In the genomic region with DNA sequence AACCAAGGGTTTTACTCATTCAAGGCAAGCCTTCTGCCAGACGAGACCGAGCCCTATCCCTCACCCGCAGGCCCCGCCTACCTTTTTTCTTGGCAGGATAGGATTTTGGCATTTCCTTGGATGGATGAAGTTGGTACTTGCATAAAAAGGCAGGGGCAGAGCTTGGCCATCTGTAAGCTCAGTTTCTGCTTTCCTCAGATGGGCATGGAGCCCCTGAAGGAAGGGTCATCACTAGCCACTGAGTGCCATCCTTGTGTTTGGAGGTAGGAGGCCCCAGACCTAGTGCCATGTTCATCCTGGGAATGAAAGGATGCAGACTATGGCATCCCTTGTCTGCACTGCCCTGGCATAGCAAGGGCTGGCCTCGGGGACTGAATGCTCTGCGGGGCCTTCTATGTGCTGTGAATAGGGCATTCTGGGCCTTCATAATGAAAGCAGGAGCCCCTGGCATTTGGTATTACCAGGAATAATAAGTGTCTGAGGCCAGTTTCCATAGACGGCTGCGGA, we compare ENCODE assay signal across 10 mouse cellular contexts. TPM values are rescaled to one million over a fixed set of nuclear protein-coding genes. Genes with fewer than 3 reads are reported as not detected.
A peak's percentile ranks its signal among the peaks of the same experiment; 100 is the strongest.
DNase-seq lines count a peak whose midpoint lies in the region; TF ChIP-seq lines count a peak whose summit lies in the region.
"Had no signal": no experiment of that assay in that cellular context is flagged by ENCODE, and none has a peak within 500 bp of the region (broad histone marks: within the 10 kb centered on the region; RNA-seq: fewer than 3 reads in every experiment).

No protein-coding gene starts in this region.

- no peak for TF ChIP-seq EP300 in MEL (IDR thresholded peaks at IDR 0.05; ENCODE audit: low read depth in 1 of 2, low read length in 2 of 2)

- no peak for TF ChIP-seq POLR2A in MEL (IDR thresholded peaks at IDR 0.05; ENCODE audit: control insufficient read depth in 1 of 2, insufficient read depth in 1 of 2, low read depth in 1 of 2, low read length in 2 of 2, poor library complexity in 1 of 2)
- TF ChIP-seq POLR2A in kidney, adult 2 months (IDR thresholded peaks at IDR 0.05; ENCODE audit: low read depth, low read length), result no peak

- WGBS in kidney, adult 2 months, result 91% methylated on average over 8 of the region's 8 CpGs

- H3K27ac ChIP-seq in MEL (ENCODE audit: control insufficient read depth, low read depth, low read length), result peak overlapping the region; percentile 34; the same call in 1 of the 2 replicates
- H3K27ac ChIP-seq in brown adipose tissue, adult 24 weeks (replicated peaks; ENCODE audit: low read depth, low read length), result peak overlapping the region; percentile 72
- H3K27ac ChIP-seq in kidney, adult 2 months (ENCODE audit: insufficient read depth, low read depth, low read length), result no peak overlapping the region

- peaks cover 0 to 61% of the 10 kb centered on the region in 2 experiments; a peak in 2 of 4 replicates for H3K36me3 ChIP-seq in MEL (ENCODE audit: control insufficient read depth in 1 of 2, insufficient read depth in 2 of 2, low read length in 2 of 2)
- H3K36me3 ChIP-seq in kidney, adult 2 months (ENCODE audit: control insufficient read depth, insufficient read depth, low read length), result no peaks in the 10 kb centered on the region; the same call in 1 of the 2 replicates

- H3K27me3 ChIP-seq in MEL (ENCODE audit: control insufficient read depth in 1 of 2, insufficient read depth in 2 of 2, low read length in 2 of 2), result no peaks in the 10 kb centered on the region
- H3K27me3 ChIP-seq in kidney, adult 2 months (replicated peaks; ENCODE audit: control insufficient read depth, insufficient read depth, low read length), result no peaks in the 10 kb centered on the region

- no peak for TF ChIP-seq CTCF in MEL (IDR thresholded peaks at IDR 0.05 in 2 of 3, conservative IDR thresholded peaks at IDR 0.05 in 1 of 3; ENCODE audit: control insufficient read depth in 1 of 3, insufficient read depth in 1 of 3, low read depth in 2 of 3, low read length in 3 of 3, poor library complexity in 1 of 3, severe bottlenecking in 1 of 3)
- TF ChIP-seq CTCF in kidney, adult 2 months (conservative IDR thresholded peaks at IDR 0.05; ENCODE audit: insufficient read depth, insufficient read length, low read depth, low read length), result no peak

- no peak overlapping the region for H3K4me3 ChIP-seq in MEL (ENCODE audit: control insufficient read depth in 1 of 2, insufficient read depth in 1 of 2, low read depth in 2 of 2, low read length in 2 of 2)
- H3K4me3 ChIP-seq in brown adipose tissue, adult 24 weeks (ENCODE audit: insufficient read depth, low read depth, low read length), result no peak overlapping the region
- no peak overlapping the region for H3K4me3 ChIP-seq in kidney, adult 2 months (ENCODE audit: insufficient read depth, low read depth, low read length)

- no peak overlapping the region for H3K9ac ChIP-seq in MEL (ENCODE audit: control insufficient read depth, low read depth, low read length, poor library complexity, severe bottlenecking)

- TF ChIP-seq RAD21 in MEL (IDR thresholded peaks at IDR 0.05; ENCODE audit: low read depth, low read length), result no peak

- intact Hi-C loops in left cerebral cortex, postnatal 4 days (cut with DNase I), result no loop called here

- peaks cover 6% of the 10 kb centered on the region for H3K79me2 ChIP-seq in MEL (ENCODE audit: control insufficient read depth, insufficient read depth, low read length, poor library complexity)

- DNase-seq in heart, adult 11 months, result peak; percentile 87
- DNase-seq in heart, postnatal 4 days, result no peak
- no peak for DNase-seq in MEL (ENCODE audit: low read depth, low spot score)
- peak; percentile 73 for DNase-seq in left cerebral cortex, postnatal 4 days
- DNase-seq in kidney, adult 2 months, result no peak
- no peak for DNase-seq in kidney, postnatal 14 days
- no peak for DNase-seq in yolk sac, embryonic 10.5 days (ENCODE audit: low spot score)
- DNase-seq: heart, postnatal 36 days; thymus, postnatal 14 days had no signal

- H3K9me3 ChIP-seq in MEL (replicated peaks; ENCODE audit: insufficient read depth, low read length), result no peaks in the 10 kb centered on the region

- peaks cover 26 to 54% of the 10 kb centered on the region in 2 experiments for H3K4me1 ChIP-seq in MEL (ENCODE audit: control insufficient read depth in 1 of 2, insufficient read depth in 2 of 2, low read length in 2 of 2)
- H3K4me1 ChIP-seq in brown adipose tissue, adult 24 weeks (ENCODE audit: control insufficient read depth, insufficient read depth, insufficient read length, low read length), result peaks cover 50% of the 10 kb centered on the region
- peaks cover 12% of the 10 kb centered on the region for H3K4me1 ChIP-seq in kidney, adult 2 months (ENCODE audit: control insufficient read depth, insufficient read depth, low read length)

TF ChIP-seq in MEL, 35 proteins besides CTCF, POLR2A, EP300 and RAD21:
- TF ChIP-seq ELF1 (IDR thresholded peaks at IDR 0.05; ENCODE audit: low read depth, low read length), result no peak
- TF ChIP-seq SIN3A (IDR thresholded peaks at IDR 0.05; ENCODE audit: low read length), result no peak
- no peak for TF ChIP-seq E2F4 (IDR thresholded peaks at IDR 0.05; ENCODE audit: borderline replicate concordance, low read depth, low read length)
- TF ChIP-seq MAFK (IDR thresholded peaks at IDR 0.05; ENCODE audit: borderline replicate concordance, low read depth, low read length), result no peak
- no peak for TF ChIP-seq RCOR1 (IDR thresholded peaks at IDR 0.05; ENCODE audit: low read depth, low read length)
- TF ChIP-seq MAZ (IDR thresholded peaks at IDR 0.05; ENCODE audit: low read depth, low read length), result no peak
- TF ChIP-seq ZMIZ1 (IDR thresholded peaks at IDR 0.05; ENCODE audit: low read depth, low read length), result no peak
- TF ChIP-seq ZKSCAN1 (IDR thresholded peaks at IDR 0.05; ENCODE audit: low read depth, low read length), result no peak
- no peak for TF ChIP-seq CHD1 (IDR thresholded peaks at IDR 0.05; ENCODE audit: low read depth, low read length)
- no peak for TF ChIP-seq USF2 (IDR thresholded peaks at IDR 0.05; ENCODE audit: borderline replicate concordance in 1 of 2, insufficient read depth in 1 of 2, low read depth in 1 of 2, low read length in 2 of 2)
- TF ChIP-seq POLR2AphosphoS5 (IDR thresholded peaks at IDR 0.05; ENCODE audit: borderline replicate concordance, low read depth, low read length), result no peak
TF ChIP-seq in MEL: peak in this region for 0.

RNA-seq across cellular contexts. Expression of a gene that starts 11.7 kb away (rescaled TPM):
- total RNA-seq in heart, postnatal 4 days (2021), result 10 to 100 TPM; 23.8 to 30.3 TPM
- total RNA-seq in MEL (2012; rRNA removed), result 11.7 and 14.8 TPM in 2 replicates
- 10 to 100 TPM in 1 of 2 experiments, not detected in 1; 22.3 TPM for polyA plus RNA-seq in MEL (2012; ENCODE audit: insufficient read depth in 1 of 2, insufficient read length in 2 of 2, low read depth in 1 of 2, low replicate concordance in 2 of 2, missing spikeins in 1 of 2)
- polyA plus RNA-seq in brown adipose tissue, adult 24 weeks (2012; ENCODE audit: insufficient read depth, insufficient read length, missing spikeins), result 22.4 and 30.0 TPM in 2 replicates
- 10 to 100 TPM; 18.5 to 19.5 TPM for total RNA-seq in left cerebral cortex, postnatal 4 days (2021)
- 23.4 and 26.4 TPM in 2 replicates for polyA plus RNA-seq in kidney, adult 2 months (2012; rRNA removed)

Comparison
In these comparisons a context has a peak if more than half of its experiments do, and no peak if none do; other contexts are left out.
1. DNase-seq: peak in heart, adult 11 months (single experiment) and left cerebral cortex, postnatal 4 days (single experiment); none in heart, postnatal 4 days (single experiment), MEL (single experiment), kidney, adult 2 months (single experiment), kidney, postnatal 14 days (single experiment) and yolk sac, embryonic 10.5 days (single experiment).